Mouse (Mus musculus) hindbrain, embryonic 15.5 days (tissue): Measurements from ENCODE around the gene Cox6a2. TPM values are rescaled to one million over a fixed set of nuclear protein-coding genes. Genes with fewer than 3 reads are reported as not detected.
"Not testable (repeated sequence)": the region's sequence is repeated elsewhere in the genome, so short reads cannot be mapped to it uniquely, and the experiment has no call there.

Experiments
- ATAC-seq: fragments of 200-750 bp; cut with Nextera tagmentation; 2 replicates; pipeline ENCODE4 v1.8.0; 2017; ENCODE audit warnings: low read depth, moderate number of reproducible peaks, moderate TSS enrichment; ENCODE audit not compliant: low FRiP score
- H3K27ac ChIP-seq: fragments of 300-500 bp; sonication (generic); replicated peaks from 2 replicates; pipeline ENCODE4 v1.5.1; 2015; ENCODE audit warnings: mild to moderate bottlenecking, inconsistent platforms
- H3K27me3 ChIP-seq: fragments of 300-500 bp; sonication (generic); 2 replicates; pipeline ENCODE4 v1.6.1; 2015; ENCODE audit warnings: control low read depth, inconsistent platforms
- H3K36me3 ChIP-seq: fragments of 300-500 bp; sonication (generic); 2 replicates; pipeline ENCODE4 v1.6.1; 2015; ENCODE audit warnings: control low read depth, inconsistent platforms
- H3K4me1 ChIP-seq: fragments of 300-500 bp; sonication (generic); replicated peaks from 2 replicates; pipeline ENCODE4 v1.6.1; 2015; ENCODE audit warnings: control low read depth, inconsistent platforms
- H3K4me2 ChIP-seq: fragments of 300-500 bp; sonication (generic); 2 replicates; pipeline ENCODE4 v1.6.1; 2015; ENCODE audit warnings: moderate library complexity, mild to moderate bottlenecking, inconsistent platforms
- H3K4me3 ChIP-seq: fragments of 300-500 bp; sonication (generic); 2 replicates; pipeline ENCODE4 v1.5.1; 2015; ENCODE audit warnings: mild to moderate bottlenecking, inconsistent platforms
- H3K9ac ChIP-seq: fragments of 300-500 bp; sonication (generic); 2 replicates; pipeline ENCODE4 v1.6.1; 2015; ENCODE audit warnings: inconsistent platforms
- H3K9me3 ChIP-seq: fragments of 300-500 bp; sonication (generic); 2 replicates; pipeline ENCODE4 v1.6.1; 2016; ENCODE audit warnings: control low read depth, inconsistent platforms
- WGBS: fragments of 180-500 bp; shearing (Covaris S2); methylation state at CpG from one replicate; pipeline ENCODE4 v1.1.7; 2015; 5-methylcytosine and 5-hydroxymethylcytosine counted together
- polyA plus RNA-seq: library from polyadenylated mRNA; unstranded; fragments of >200 nt; fragmentation: Nextera tagmentation; extraction: Ambion mirVana; gene quantifications from 2 replicates; pipeline ENCODE4 v1.2.1, GENCODE M21; 2015

Cox6a2 gene
- polyA plus RNA-seq, 1 experiment from 2014 or later, result 0.31 TPM

- no peaks in the 10 kb centered on the region for H3K36me3 ChIP-seq
- no peak overlapping the region for H3K4me3 ChIP-seq
- no peak overlapping the region for H3K4me2 ChIP-seq
- no peaks in the 10 kb centered on the region for H3K9me3 ChIP-seq
- 92% methylated on average over 7 of the region's 7 CpGs for WGBS
- H3K9ac ChIP-seq, result no peak overlapping the region
- no peak for ATAC-seq
- H3K27me3 ChIP-seq, result no peaks in the 10 kb centered on the region
- no peaks in the 10 kb centered on the region for H3K4me1 ChIP-seq
- H3K27ac ChIP-seq, result no peak overlapping the region
These were observed 39.8 kb downstream of the Cox6a2 start for GRCm38 (mm10) chr7:128166391-128166790.

DNA sequence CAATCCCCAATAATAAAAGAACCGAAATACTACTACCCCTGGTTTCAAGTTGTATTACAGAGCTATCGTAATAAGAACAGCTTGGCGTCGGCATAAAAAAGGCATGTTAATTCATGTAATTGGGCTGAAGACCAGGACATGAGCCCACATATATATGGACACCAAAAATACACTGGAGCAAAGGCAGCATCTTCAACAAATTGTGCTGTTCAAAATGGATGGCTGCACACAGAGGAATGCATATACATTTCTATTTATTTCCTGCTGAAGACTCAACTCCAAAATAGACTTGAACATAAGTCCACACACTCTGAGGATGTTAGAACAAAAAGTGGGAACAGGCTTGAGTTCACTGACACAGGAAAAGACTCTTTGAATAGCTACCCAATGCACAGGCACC, 42.2 kb downstream of the Cox6a2 start:
- Histone ChIP-seq H3K4me2 (no peak overlapping the region), H3K27me3 (no peaks in the 10 kb centered on the region), H3K4me3 (no peak overlapping the region), H3K36me3 (no peaks in the 10 kb centered on the region), H3K9ac (no peak overlapping the region), H3K9me3 (no peaks in the 10 kb centered on the region), H3K27ac (no peak overlapping the region), H3K4me1 (no peaks in the 10 kb centered on the region)
- ATAC-seq, result no peak
- 95% methylated on average over 4 of the region's 4 CpGs for WGBS

GRCm38 (mm10) chr7:128158688-128159354, 47.4 kb downstream of the Cox6a2 start:
- not testable (repeated sequence) for H3K36me3 ChIP-seq, H3K4me3 ChIP-seq, H3K9ac ChIP-seq, H3K4me2 ChIP-seq, H3K4me1 ChIP-seq, H3K9me3 ChIP-seq, H3K27me3 ChIP-seq, ATAC-seq, H3K27ac ChIP-seq
- WGBS, result 86% methylated on average over 8 of the region's 8 CpGs

Other genes starting within 250 kb of the Cox6a2 start
- 357 and 368 TPM in 2 replicates for gene Fus, start 238.9 kb downstream of the Cox6a2 start, polyA plus RNA-seq
- gene Pycard, start 212.5 kb downstream of the Cox6a2 start, polyA plus RNA-seq, result 6.7 and 10.3 TPM in 2 replicates
- not detected in 2 replicates for gene Trim72, start 202.4 kb downstream of the Cox6a2 start, polyA plus RNA-seq
- 1.1 and 1.2 TPM in 2 replicates for gene Itgam, start 143.7 kb downstream of the Cox6a2 start, polyA plus RNA-seq
- gene Gm49368, start 143.7 kb downstream of the Cox6a2 start, polyA plus RNA-seq, result not detected in 2 replicates
- 0.18 TPM in 1 of 2 replicates, not detected in the other for gene Itgax, start 76.8 kb downstream of the Cox6a2 start, polyA plus RNA-seq
- not detected in 2 replicates for gene Itgad, start 52.0 kb downstream of the Cox6a2 start, polyA plus RNA-seq
- 14.2 and 14.7 TPM in 2 replicates for gene Armc5, start 31.0 kb upstream of the Cox6a2 start, polyA plus RNA-seq
- 7.4 and 8.0 TPM in 2 replicates for gene 9130023H24Rik, start 31.6 kb upstream of the Cox6a2 start, polyA plus RNA-seq
- gene Tgfb1i1, start 40.4 kb upstream of the Cox6a2 start, polyA plus RNA-seq, result 27.8 and 28.2 TPM in 2 replicates
- gene Slc5a2, start 59.3 kb upstream of the Cox6a2 start, polyA plus RNA-seq, result 0.29 TPM in 1 of 2 replicates, not detected in the other
- gene BC017158, start 91.8 kb upstream of the Cox6a2 start, polyA plus RNA-seq, result 23.4 and 27.6 TPM in 2 replicates
- 58.9 and 59.3 TPM in 2 replicates for gene Rgs10, start 212.4 kb upstream of the Cox6a2 start, polyA plus RNA-seq